Mouse (Mus musculus): ENCODE data around the gene Gm27027.

GRCm38 (mm10) chr2:93928866-93929265 lies 67.3 kb downstream of the Gm27027 start:
- TF ChIP-seq CTCF (conservative IDR thresholded peaks at IDR 0.05; ENCODE audit: low read length) (no peak), NANOG (IDR thresholded peaks at IDR 0.05; ENCODE audit: borderline replicate concordance, low read length) (no peak)
